Mouse (Mus musculus) liver, embryonic 16.5 days (tissue): ENCODE results near the gene Crat. TPM values are rescaled to one million over a fixed set of nuclear protein-coding genes. Genes with fewer than 3 reads are reported as not detected.
"Not testable (repeated sequence)": the region's sequence is repeated elsewhere in the genome, so short reads cannot be mapped to it uniquely, and the experiment has no call there.

Source experiments
- ATAC-seq: fragments of 200-750 bp; cut with Nextera tagmentation; 2 replicates; pipeline ENCODE4 v1.8.0; 2017; ENCODE audit warnings: low read depth, mild to moderate bottlenecking, moderate number of reproducible peaks, moderate library complexity
- H3K27ac ChIP-seq: fragments of 300-500 bp; sonication (generic); 2 replicates; pipeline ENCODE4 v1.5.1; 2014; ENCODE audit warnings: mild to moderate bottlenecking, low read length
- H3K27me3 ChIP-seq: fragments of 300-500 bp; sonication (generic); 2 replicates; pipeline ENCODE4 v1.6.1; 2014; ENCODE audit warnings: low read depth, low read length, mixed read lengths; ENCODE audit not compliant: control insufficient read depth, insufficient read depth
- H3K36me3 ChIP-seq: fragments of 300-500 bp; sonication (generic); 2 replicates; pipeline ENCODE4 v1.6.1; 2014; ENCODE audit warnings: mild to moderate bottlenecking; ENCODE audit not compliant: control insufficient read depth, insufficient read depth
- H3K4me1 ChIP-seq: fragments of 300-500 bp; sonication (generic); 2 replicates; pipeline ENCODE4 v1.6.1; 2014; ENCODE audit warnings: low read depth, low read length, mixed read lengths; ENCODE audit not compliant: control insufficient read depth
- H3K4me2 ChIP-seq: fragments of 300-500 bp; sonication (generic); 2 replicates; pipeline ENCODE4 v1.6.1; 2014; ENCODE audit warnings: low read depth, low read length, mixed read lengths
- H3K4me3 ChIP-seq: fragments of 300-500 bp; sonication (generic); 2 replicates; pipeline ENCODE4 v1.5.1; 2014; ENCODE audit warnings: low read depth, mild to moderate bottlenecking, low read length
- H3K9ac ChIP-seq: fragments of 300-500 bp; sonication (generic); 2 replicates; pipeline ENCODE4 v1.6.1; 2014; ENCODE audit warnings: low read depth, low read length
- H3K9me3 ChIP-seq: fragments of 300-500 bp; sonication (generic); replicated peaks from 2 replicates; pipeline ENCODE4 v1.6.1; 2016; ENCODE audit warnings: low read length; ENCODE audit not compliant: control insufficient read depth
- WGBS: fragments of 180-500 bp; shearing (Covaris S2); extraction: QIAGEN DNeasy Blood & Tissue Kit; methylation state at CpG from one replicate; pipeline ENCODE4 v1.1.7; 2014; ENCODE audit not compliant: insufficient replicate concordance; 5-methylcytosine and 5-hydroxymethylcytosine counted together
- polyA plus RNA-seq: library from polyadenylated mRNA; unstranded; fragments of >200 nt; fragmentation: Nextera tagmentation; extraction: Ambion mirVana; gene quantifications from 2 replicates; pipeline ENCODE4 v1.2.1, GENCODE M21; 2015

Gene Crat
- polyA plus RNA-seq, 1 experiment from 2014 or later: 31.3 TPM

- Histone ChIP-seq H3K27me3 (no peaks in the 10 kb centered on the region), H3K36me3 (peaks cover 62% of the 10 kb centered on the region), H3K27ac (peak overlapping the region; percentile 13; the same call in 1 of the 2 replicates)
These were observed 19.9 kb upstream of the Crat start for GRCm38 (mm10) chr2:30435326-30436155.

GRCm38 (mm10) chr2:30429156-30429555 lies 13.5 kb upstream of the Crat start:
- no peak overlapping the region for H3K27ac ChIP-seq
- ATAC-seq: no peak
- no peaks in the 10 kb centered on the region for H3K9me3 ChIP-seq
- H3K4me3 ChIP-seq: no peak overlapping the region
- H3K9ac ChIP-seq: no peak overlapping the region
- H3K36me3 ChIP-seq: peaks cover 74% of the 10 kb centered on the region
- no peak overlapping the region for H3K4me2 ChIP-seq
- H3K27me3 ChIP-seq: no peaks in the 10 kb centered on the region
- H3K4me1 ChIP-seq: peaks cover 2% of the 10 kb centered on the region; the same call in 1 of the 2 replicates

More at GRCm38 (mm10) chr2:30435326-30436155, 19.9 kb upstream of the Crat start:
- peaks cover 17% of the 10 kb centered on the region for H3K4me1 ChIP-seq
- WGBS: 22% methylated on average over 5 of the region's 5 CpGs
- no peak overlapping the region for H3K4me3 ChIP-seq
- ATAC-seq: peak; percentile 74
- no peaks in the 10 kb centered on the region for H3K9me3 ChIP-seq
- no peak overlapping the region for H3K4me2 ChIP-seq
- H3K9ac ChIP-seq: no peak overlapping the region

DNA sequence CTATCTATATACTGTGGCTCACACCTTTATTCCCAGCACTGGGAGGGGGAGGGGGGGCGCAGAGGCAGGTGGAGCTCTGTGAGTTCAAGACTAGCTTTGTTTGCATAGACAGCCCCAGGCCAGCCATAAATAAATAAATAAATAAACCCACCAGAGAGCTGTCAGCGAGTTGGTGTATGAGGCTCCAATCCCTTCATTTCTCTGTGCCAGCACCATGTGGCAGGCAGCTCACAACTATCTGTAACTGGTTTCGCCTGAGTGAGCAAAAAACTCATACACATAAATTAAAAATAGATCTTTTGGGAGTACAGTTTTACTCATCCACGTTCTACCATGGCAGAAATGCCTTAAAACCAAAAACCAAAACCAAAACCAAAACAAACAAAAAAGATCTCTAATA lies 5.8 kb upstream of the Crat start:
- H3K36me3 ChIP-seq: peaks cover 5% of the 10 kb centered on the region
- H3K4me2 ChIP-seq: no peak overlapping the region
- H3K9me3 ChIP-seq: no peaks in the 10 kb centered on the region
- no peak overlapping the region for H3K9ac ChIP-seq
- H3K27me3 ChIP-seq: no peaks in the 10 kb centered on the region
- peaks cover 26% of the 10 kb centered on the region for H3K4me1 ChIP-seq
- 79% methylated on average over 4 of the region's 4 CpGs for WGBS
- H3K27ac ChIP-seq: no peak overlapping the region
- no peak overlapping the region for H3K4me3 ChIP-seq
- no peak for ATAC-seq

DNA sequence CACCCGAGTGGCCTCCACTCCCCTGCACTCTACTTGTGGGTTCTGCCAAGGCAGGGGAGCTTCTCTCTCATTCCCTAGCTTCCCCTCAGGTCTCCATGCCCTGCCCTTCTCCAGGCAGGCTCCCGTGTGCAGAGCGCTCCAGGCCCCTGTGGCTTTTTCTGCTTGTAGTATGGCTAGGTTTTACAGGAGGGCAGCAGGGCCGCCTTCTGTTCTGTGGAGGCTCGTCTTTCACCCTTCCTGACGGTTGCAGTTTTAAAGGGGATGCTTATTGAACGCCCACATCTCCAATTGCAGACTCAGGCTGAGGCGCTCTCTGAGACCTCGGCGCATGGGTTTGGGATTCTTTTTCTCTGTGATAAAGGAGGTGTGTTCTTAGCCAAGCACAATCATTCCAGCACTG lies 3.5 kb upstream of the Crat start:
- Histone ChIP-seq H3K27me3 (no peaks in the 10 kb centered on the region), H3K36me3 (peaks cover 2% of the 10 kb centered on the region; the same call in 1 of the 2 replicates), H3K4me1 (peaks cover 35% of the 10 kb centered on the region), H3K4me3 (peak overlapping the region; percentile 99), H3K9me3 (no peaks in the 10 kb centered on the region), H3K27ac (peak overlapping the region; percentile 97), H3K4me2 (peak overlapping the region; percentile 88), H3K9ac (peak overlapping the region; percentile 73)
- no peak for ATAC-seq
- 29% methylated on average over 10 of the region's 10 CpGs for WGBS

- Histone ChIP-seq H3K4me1 (peaks cover 41% of the 10 kb centered on the region), H3K36me3 (peaks cover 2% of the 10 kb centered on the region; the same call in 1 of the 2 replicates), H3K9me3 (no peaks in the 10 kb centered on the region), H3K27me3 (no peaks in the 10 kb centered on the region), H3K4me2 (peak overlapping the region; percentile 88), H3K9ac (peak overlapping the region; percentile 73), H3K4me3 (peak overlapping the region; percentile 99), H3K27ac (peak overlapping the region; percentile 97)
- 60% methylated on average over 6 of the region's 6 CpGs for WGBS
- no peak for ATAC-seq
These were observed 2.6 kb upstream of the Crat start for GRCm38 (mm10) chr2:30418259-30418658.

DNA sequence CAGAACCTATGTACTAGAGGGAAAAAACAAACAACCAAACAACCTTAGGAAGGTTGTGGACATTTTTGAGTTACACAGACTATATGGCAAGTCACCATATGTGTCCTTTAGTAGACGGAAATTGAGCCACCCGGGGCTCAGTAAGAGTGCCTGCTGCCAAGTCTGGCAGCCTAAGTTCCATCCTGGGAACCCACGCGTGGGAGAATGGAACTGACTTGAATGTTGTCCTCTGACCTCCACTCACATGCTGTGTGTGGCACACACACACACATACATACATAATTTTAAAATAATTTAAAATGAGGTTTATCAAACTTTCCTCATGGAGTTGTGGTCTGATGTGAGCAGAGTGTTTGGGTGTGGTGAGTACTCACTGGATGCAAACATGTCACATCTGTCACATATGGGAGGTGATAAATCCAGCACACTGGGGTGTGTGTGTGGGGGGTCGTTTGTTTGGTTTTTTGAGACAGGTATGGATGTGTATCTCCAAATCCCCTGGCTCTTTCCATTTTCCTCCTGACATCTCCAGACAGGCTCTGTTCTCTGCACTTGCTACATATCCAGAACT lies 2.1 kb upstream of the Crat start:
- peak overlapping the region; percentile 97 for H3K27ac ChIP-seq
- ATAC-seq: peak; percentile 59
- H3K4me3 ChIP-seq: peak overlapping the region; percentile 99
- no peaks in the 10 kb centered on the region for H3K9me3 ChIP-seq
- peak overlapping the region; percentile 73 for H3K9ac ChIP-seq
- 24% methylated on average over 5 of the region's 5 CpGs for WGBS
- H3K4me1 ChIP-seq: peaks cover 41% of the 10 kb centered on the region
- H3K27me3 ChIP-seq: no peaks in the 10 kb centered on the region
- H3K36me3 ChIP-seq: no peaks in the 10 kb centered on the region
- H3K4me2 ChIP-seq: peak overlapping the region; percentile 88

DNA sequence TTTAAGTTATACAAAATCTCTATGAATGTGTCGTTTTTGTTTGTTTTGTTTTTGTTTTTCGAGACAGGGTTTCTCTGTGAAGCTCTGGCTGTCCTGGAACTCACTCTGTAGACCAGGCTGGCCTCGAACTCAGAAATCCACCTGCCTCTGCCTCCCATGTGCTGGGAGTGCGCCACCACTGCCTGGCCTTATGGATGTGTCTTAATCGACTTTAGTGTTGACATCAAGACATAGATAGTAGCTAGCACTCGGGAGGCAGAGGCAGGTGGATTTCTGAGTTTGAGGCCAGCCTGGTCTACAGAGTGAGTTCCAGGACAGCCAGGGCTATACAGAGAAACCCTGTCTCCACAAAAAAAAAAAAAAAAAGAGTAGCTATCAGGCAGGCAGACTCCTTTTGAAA lies 1.5 kb upstream of the Crat start:
- 27% methylated on average over 6 of the region's 6 CpGs for WGBS
- H3K4me1 ChIP-seq: peaks cover 41% of the 10 kb centered on the region
- H3K36me3 ChIP-seq, ATAC-seq, H3K9me3 ChIP-seq, H3K27me3 ChIP-seq: not testable (repeated sequence)
- peak overlapping the region; percentile 100 for H3K9ac ChIP-seq
- H3K4me2 ChIP-seq: peak overlapping the region; percentile 88
- peak overlapping the region; percentile 97 for H3K27ac ChIP-seq
- H3K4me3 ChIP-seq: peak overlapping the region; percentile 99

DNA sequence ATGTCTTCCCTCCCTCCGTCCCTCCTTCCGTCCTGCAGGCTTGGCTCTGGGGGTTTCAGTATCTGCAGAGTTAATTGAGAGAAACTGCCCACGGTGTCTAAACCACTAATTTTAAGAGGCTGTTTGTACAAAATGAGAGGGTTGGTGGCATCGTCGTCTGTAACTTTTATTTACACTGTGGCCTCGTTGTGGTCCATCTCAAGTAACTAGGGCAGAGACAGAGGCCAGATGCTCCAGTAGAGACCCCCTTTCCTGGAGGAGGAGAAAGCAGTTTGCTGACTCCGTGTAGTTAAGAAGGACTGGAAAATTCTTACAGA lies 994 bp upstream of the Crat start:
- Histone ChIP-seq H3K4me3 (peak overlapping the region; percentile 99), H3K4me1 (peaks cover 41% of the 10 kb centered on the region), H3K4me2 (peak overlapping the region; percentile 88), H3K27me3 (no peaks in the 10 kb centered on the region), H3K36me3 (no peaks in the 10 kb centered on the region), H3K27ac (peak overlapping the region; percentile 97), H3K9me3 (no peaks in the 10 kb centered on the region), H3K9ac (peak overlapping the region; percentile 100)
- WGBS: under 1% methylated on average over 7 of the region's 7 CpGs
- no peak for ATAC-seq

DNA sequence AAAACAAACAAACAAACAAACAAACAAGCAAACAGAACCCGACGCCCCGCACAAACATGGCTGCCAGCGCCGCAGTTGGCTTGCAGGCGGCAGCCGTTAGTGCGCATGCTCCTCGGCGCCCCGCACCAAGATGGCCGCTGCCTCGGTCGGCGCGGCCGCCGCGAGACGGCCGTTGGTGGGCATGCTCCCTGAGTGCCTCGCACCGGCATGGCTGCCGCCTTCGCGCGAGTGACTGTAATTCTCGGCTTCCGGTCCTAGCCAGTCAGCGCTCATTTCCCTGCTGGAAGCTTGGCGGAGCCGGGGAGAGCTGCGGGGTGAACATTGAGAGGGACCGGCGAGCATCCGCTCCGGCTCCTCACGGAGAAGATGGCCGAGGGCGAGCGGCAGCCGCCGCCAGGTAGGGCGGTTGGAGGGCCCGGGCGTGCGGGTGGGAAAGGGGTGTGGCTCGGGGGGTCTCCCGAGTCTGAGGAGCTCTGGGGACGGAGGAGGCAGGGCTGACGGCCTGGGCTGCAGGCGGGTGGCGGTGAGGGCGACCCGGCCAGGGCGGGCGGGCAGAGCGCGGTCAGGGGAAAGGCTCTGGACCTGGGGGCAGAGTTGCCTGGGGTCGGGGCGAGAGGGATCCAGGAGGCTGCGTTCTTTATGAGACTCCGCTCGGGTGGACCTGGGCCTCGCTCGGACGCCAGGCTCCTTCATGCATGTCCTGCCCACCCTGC lies 479 bp upstream of the Crat start, which contains the start of gene Ptpa:
Gene Ptpa (plus strand): TSS at position 104 of the 713 bp plus-strand sequence.
- H3K27me3 ChIP-seq: no peaks in the 10 kb centered on the region
- peaks cover 41% of the 10 kb centered on the region for H3K4me1 ChIP-seq

More for the DNA sequence above, 479 bp upstream of the Crat start, which contains the start of gene Ptpa:
- peak within 1 kb of the TSS; percentile 97 for H3K27ac ChIP-seq
- peak within 1 kb of the TSS; percentile 99 for H3K4me3 ChIP-seq
- no peaks in the 10 kb centered on the region for H3K36me3 ChIP-seq
- H3K9ac ChIP-seq: peak within 1 kb of the TSS; percentile 100
- ATAC-seq: peak; percentile 68
- under 1% methylated on average over 65 of the region's 67 CpGs for WGBS
- H3K4me2 ChIP-seq: peak within 1 kb of the TSS; percentile 88
- H3K9me3 ChIP-seq: no peaks in the 10 kb centered on the region
